Mouse (Mus musculus): ENCODE results near the gene Vsx1. TPM values are rescaled to one million over a fixed set of nuclear protein-coding genes. Genes with fewer than 3 reads are reported as not detected.

The Vsx1 gene
- polyA plus RNA-seq, 1 experiment from 2014 or later: not detected

- Histone ChIP-seq H3K36me3 (no peaks in the 10 kb centered on the region), H3K4me2 (replicated peaks) (no peak overlapping the region), H3K4me1 (replicated peaks) (peaks cover 7% of the 10 kb centered on the region), H3K9ac (no peak overlapping the region), H3K4me3 (replicated peaks) (no peak overlapping the region), H3K27ac (peak overlapping the region; percentile 82), H3K9me3 (no peaks in the 10 kb centered on the region), H3K27me3 (replicated peaks) (no peaks in the 10 kb centered on the region)
- 29% methylated on average over 9 of the region's 9 CpGs for WGBS
- ATAC-seq: peak; percentile 24
Observed at GRCm38 (mm10) chr2:150651366-150651765, 37.8 kb downstream of the Vsx1 start.

GRCm38 (mm10) chr2:150650511-150651074 lies 38.6 kb downstream of the Vsx1 start:
- Histone ChIP-seq H3K4me1 (replicated peaks) (peaks cover 10% of the 10 kb centered on the region), H3K36me3 (no peaks in the 10 kb centered on the region), H3K27me3 (replicated peaks) (no peaks in the 10 kb centered on the region), H3K9ac (no peak overlapping the region), H3K9me3 (no peaks in the 10 kb centered on the region), H3K4me2 (replicated peaks) (no peak overlapping the region), H3K4me3 (replicated peaks) (no peak overlapping the region), H3K27ac (peak overlapping the region; percentile 82)
- ATAC-seq: peak; percentile 57
- WGBS: 16% methylated on average over 7 of the region's 7 CpGs

- Histone ChIP-seq H3K9me3 (no peaks in the 10 kb centered on the region), H3K4me3 (replicated peaks) (no peak overlapping the region), H3K4me2 (replicated peaks) (no peak overlapping the region), H3K27me3 (replicated peaks) (no peaks in the 10 kb centered on the region), H3K27ac (no peak overlapping the region), H3K9ac (no peak overlapping the region), H3K4me1 (replicated peaks) (peaks cover 12% of the 10 kb centered on the region), H3K36me3 (no peaks in the 10 kb centered on the region)
- 53% methylated on average over 13 of the region's 13 CpGs for WGBS
- ATAC-seq: no peak
Observed at GRCm38 (mm10) chr2:150648300-150648895, 40.8 kb downstream of the Vsx1 start.

GRCm38 (mm10) chr2:150647681-150648299 lies 41.4 kb downstream of the Vsx1 start:
- no peaks in the 10 kb centered on the region for H3K36me3 ChIP-seq
- peaks cover 12% of the 10 kb centered on the region for H3K4me1 ChIP-seq (replicated peaks)
- H3K27ac ChIP-seq: no peak overlapping the region
- 79% methylated on average over 14 of the region's 14 CpGs for WGBS
- ATAC-seq: no peak
- H3K4me2 ChIP-seq (replicated peaks): no peak overlapping the region
- H3K4me3 ChIP-seq (replicated peaks): no peak overlapping the region
- H3K27me3 ChIP-seq (replicated peaks): no peaks in the 10 kb centered on the region
- no peak overlapping the region for H3K9ac ChIP-seq
- H3K9me3 ChIP-seq: no peaks in the 10 kb centered on the region

GRCm38 (mm10) chr2:150646411-150647121 lies 42.6 kb downstream of the Vsx1 start:
- WGBS: 68% methylated on average over 8 of the region's 8 CpGs
- H3K27me3 ChIP-seq (replicated peaks): no peaks in the 10 kb centered on the region

GRCm38 (mm10) chr2:150645225-150645624 lies 43.9 kb downstream of the Vsx1 start:
- no peak overlapping the region for H3K4me3 ChIP-seq (replicated peaks)
- 52% methylated on average over 4 of the region's 4 CpGs for WGBS
- no peaks in the 10 kb centered on the region for H3K36me3 ChIP-seq
- no peaks in the 10 kb centered on the region for H3K27me3 ChIP-seq (replicated peaks)
- H3K4me2 ChIP-seq (replicated peaks): no peak overlapping the region
- ATAC-seq: peak; percentile 84
- H3K4me1 ChIP-seq (replicated peaks): 0 out of 2 replicates have a peak, but pooled peaks cover 6% of the 10 kb centered on the region
- H3K9me3 ChIP-seq: no peaks in the 10 kb centered on the region
- peak overlapping the region; percentile 48; the same call in 1 of the 2 replicates for H3K27ac ChIP-seq
- H3K9ac ChIP-seq: no peak overlapping the region

More at GRCm38 (mm10) chr2:150646411-150647121, 42.6 kb downstream of the Vsx1 start:
- H3K36me3 ChIP-seq: no peaks in the 10 kb centered on the region
- ATAC-seq: no peak
- H3K4me2 ChIP-seq (replicated peaks): no peak overlapping the region
- H3K27ac ChIP-seq: peak overlapping the region; percentile 36; the same call in 1 of the 2 replicates
- H3K4me1 ChIP-seq (replicated peaks): peaks cover 12% of the 10 kb centered on the region
- no peak overlapping the region for H3K9ac ChIP-seq
- H3K9me3 ChIP-seq: no peaks in the 10 kb centered on the region
- H3K4me3 ChIP-seq (replicated peaks): no peak overlapping the region

GRCm38 (mm10) chr2:150643726-150644415 lies 45.3 kb downstream of the Vsx1 start:
- H3K27me3 ChIP-seq (replicated peaks): no peaks in the 10 kb centered on the region
- H3K36me3 ChIP-seq: no peaks in the 10 kb centered on the region
- H3K4me1 ChIP-seq (replicated peaks): 0 out of 2 replicates have a peak, but pooled peaks cover 6% of the 10 kb centered on the region
- 74% methylated on average over 8 of the region's 8 CpGs for WGBS
- ATAC-seq: peak; percentile 71
- H3K4me2 ChIP-seq (replicated peaks): no peak overlapping the region
- H3K27ac ChIP-seq: 0 out of 2 replicates have a peak overlapping the region, but pooled peaks have one; percentile 2
- H3K9ac ChIP-seq: no peak overlapping the region
- no peak overlapping the region for H3K4me3 ChIP-seq (replicated peaks)
- H3K9me3 ChIP-seq: no peaks in the 10 kb centered on the region

GRCm38 (mm10) chr2:150643166-150643565 lies 46.0 kb downstream of the Vsx1 start:
- no peaks in the 10 kb centered on the region for H3K36me3 ChIP-seq
- no peak overlapping the region for H3K4me3 ChIP-seq (replicated peaks)
- H3K9ac ChIP-seq: no peak overlapping the region
- H3K4me1 ChIP-seq (replicated peaks): 0 out of 2 replicates have a peak, but pooled peaks cover 6% of the 10 kb centered on the region
- 82% methylated on average over 1 of the region's 1 CpGs for WGBS
- H3K9me3 ChIP-seq: no peaks in the 10 kb centered on the region
- H3K4me2 ChIP-seq (replicated peaks): no peak overlapping the region
- H3K27ac ChIP-seq: no peak overlapping the region
- no peaks in the 10 kb centered on the region for H3K27me3 ChIP-seq (replicated peaks)
- no peak for ATAC-seq

- no peak overlapping the region for H3K9ac ChIP-seq
- H3K27me3 ChIP-seq (replicated peaks): no peaks in the 10 kb centered on the region
- H3K4me3 ChIP-seq (replicated peaks): no peak overlapping the region
- H3K36me3 ChIP-seq: no peaks in the 10 kb centered on the region
- no peaks in the 10 kb centered on the region for H3K4me1 ChIP-seq (replicated peaks)
- H3K4me2 ChIP-seq (replicated peaks): no peak overlapping the region
- 63% methylated on average over 2 of the region's 2 CpGs for WGBS
- H3K9me3 ChIP-seq: no peaks in the 10 kb centered on the region
- ATAC-seq: no peak
- H3K27ac ChIP-seq: no peak overlapping the region
Observed at GRCm38 (mm10) chr2:150638370-150638733, 50.8 kb downstream of the Vsx1 start.

GRCm38 (mm10) chr2:150637702-150638369 lies 51.3 kb downstream of the Vsx1 start:
- Histone ChIP-seq H3K36me3 (no peaks in the 10 kb centered on the region), H3K9ac (no peak overlapping the region), H3K4me1 (replicated peaks) (no peaks in the 10 kb centered on the region), H3K4me3 (replicated peaks) (no peak overlapping the region), H3K9me3 (no peaks in the 10 kb centered on the region), H3K4me2 (replicated peaks) (no peak overlapping the region), H3K27ac (no peak overlapping the region), H3K27me3 (replicated peaks) (no peaks in the 10 kb centered on the region)
- WGBS: 76% methylated on average over 6 of the region's 6 CpGs
- no peak for ATAC-seq

GRCm38 (mm10) chr2:150635877-150636446 lies 53.2 kb downstream of the Vsx1 start:
- H3K9me3 ChIP-seq: no peaks in the 10 kb centered on the region
- no peak overlapping the region for H3K4me2 ChIP-seq (replicated peaks)
- no peaks in the 10 kb centered on the region for H3K36me3 ChIP-seq
- H3K4me3 ChIP-seq (replicated peaks): no peak overlapping the region
- no peaks in the 10 kb centered on the region for H3K4me1 ChIP-seq (replicated peaks)
- 74% methylated on average over 3 of the region's 3 CpGs for WGBS
- H3K27me3 ChIP-seq (replicated peaks): no peaks in the 10 kb centered on the region
- ATAC-seq: no peak
- H3K27ac ChIP-seq: no peak overlapping the region
- no peak overlapping the region for H3K9ac ChIP-seq

Measured in intestine, embryonic 15.5 days (tissue).